Mouse (Mus musculus) Patski (cell line): ENCODE measurements around the gene Ptpn20. TPM values are rescaled to one million over a fixed set of nuclear protein-coding genes. Genes with fewer than 3 reads are reported as not detected.

Source experiments
- ATAC-seq: fragments of 100-300 bp; one replicate; pipeline ENCODE4 v1.8.0; 2021
- CTCF ChIA-PET: fragments of 350-600 bp; sonication (Branson Sonifier 250); formaldehyde crosslinking; loops from one replicate; lab custom pipeline; 2022; ENCODE audit warnings: inconsistent platforms; lab: Charles Lee
- POLR2A ChIA-PET: fragments of 350-600 bp; sonication (Branson Sonifier 250); formaldehyde crosslinking; loops from one replicate; lab custom pipeline; 2022; ENCODE audit warnings: antibody characterized with exemption, inconsistent platforms; lab: Charles Lee
- DNase-seq: peaks from one replicate; pipeline ENCODE4 v3.0.0-alpha.2; 2011; ENCODE audit warnings: low read depth, low spot score
- H3K27me3 ChIP-seq: fragments of 371-371 bp; one replicate; pipeline ENCODE4 v1.5.1; 2021
- CTCF ChIP-seq: fragments of 100-300 bp; IDR thresholded peaks from one replicate; pipeline ENCODE4 v1.5.1; 2021
- in situ Hi-C: fragments of 300-500 bp; cut with MboI; formaldehyde crosslinking; loops from 3 replicates; pipeline ENCODE4 v1.11.1; 2018; ENCODE audit warnings: low pct_unique_long_range_greater_than_20kb, mixed read lengths
- polyA plus RNA-seq: library from polyadenylated mRNA; unstranded; gene quantifications from one replicate; pipeline ENCODE4 v1.2.3, GENCODE M21; 2021

The Ptpn20 gene
- polyA plus RNA-seq, 1 experiment from 2014 or later, result not detected

DNA sequence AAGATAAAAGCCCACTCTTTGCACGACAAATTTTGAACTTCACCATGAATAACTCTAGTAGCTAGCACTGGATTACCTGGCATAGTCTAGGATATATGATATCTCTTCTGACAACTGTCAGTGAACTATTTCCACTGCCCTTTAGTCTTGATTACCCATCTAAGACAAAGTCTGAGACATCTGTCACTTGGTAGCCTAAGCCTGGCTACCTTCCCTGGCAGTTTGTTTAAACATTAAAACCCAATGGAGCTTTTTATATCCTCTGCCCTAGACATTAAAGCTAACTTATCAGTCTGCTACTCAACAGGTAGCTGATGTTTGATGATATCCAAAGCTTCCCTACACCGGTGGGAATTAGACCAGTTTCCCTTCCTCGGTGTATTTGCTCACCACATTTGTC, 36.0 kb downstream of the Ptpn20 start:
- no peak for DNase-seq
- peaks cover 24% of the 10 kb centered on the region for H3K27me3 ChIP-seq
- CTCF ChIA-PET, result no interaction called here
- in situ Hi-C loops, result no loop called here
- ATAC-seq, result no peak
- TF ChIP-seq CTCF, result no peak
- POLR2A ChIA-PET, result no interaction called here

GRCm38 (mm10) chr14:33632790-33633372, 43.9 kb downstream of the Ptpn20 start:
- in situ Hi-C loops, result no loop called here
- peaks cover 10% of the 10 kb centered on the region for H3K27me3 ChIP-seq
- TF ChIP-seq CTCF, result peak; percentile 50
- CTCF ChIA-PET, result no interaction called here
- POLR2A ChIA-PET, result no interaction called here
- ATAC-seq, result no peak
- DNase-seq, result no peak

DNA sequence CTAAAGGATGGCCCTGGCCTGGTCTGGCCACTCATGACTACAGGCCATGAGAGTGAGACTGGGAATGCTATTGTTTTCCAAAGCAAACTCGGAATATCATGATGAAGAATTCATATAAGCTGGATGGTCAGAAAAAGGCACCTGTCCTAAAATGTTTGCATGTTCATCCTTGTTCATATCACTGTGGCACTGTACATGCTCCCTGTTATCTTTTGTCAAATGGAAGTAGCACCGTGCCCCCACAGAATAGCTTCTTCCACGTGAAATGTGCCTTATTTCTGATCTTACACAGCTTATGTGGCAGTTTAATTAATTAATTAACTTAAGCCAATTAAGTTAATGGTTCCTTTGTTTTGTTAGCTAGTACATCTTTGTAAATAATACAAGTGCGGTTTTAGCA, 45.3 kb downstream of the Ptpn20 start:
- ChIA-PET POLR2A (no interaction called here), CTCF (no interaction called here)
- ATAC-seq (no peak), DNase-seq (no peak)
- TF ChIP-seq CTCF, result no peak
- in situ Hi-C loops, result no loop called here
- peaks cover 16% of the 10 kb centered on the region for H3K27me3 ChIP-seq

DNA sequence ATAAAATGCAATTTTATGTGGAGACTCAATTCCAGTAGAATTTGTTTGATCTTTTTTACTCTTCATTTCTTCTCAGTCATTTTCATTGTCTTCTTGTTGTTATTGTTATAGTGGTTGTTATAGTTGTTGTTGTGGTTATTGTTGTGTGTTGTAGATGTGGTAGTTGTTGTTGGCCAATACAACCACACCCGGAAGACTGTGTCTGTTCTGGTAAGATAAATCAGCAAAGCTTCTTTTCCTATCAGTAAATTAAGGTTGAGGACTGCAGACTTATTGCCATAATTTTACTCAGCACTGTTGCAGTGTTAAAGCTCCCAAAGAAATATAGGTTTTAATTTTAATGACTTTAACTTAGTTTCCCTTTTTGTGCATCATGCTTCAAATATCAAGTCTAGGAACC, 45.8 kb downstream of the Ptpn20 start:
- no peak for DNase-seq
- POLR2A ChIA-PET, result no interaction called here
- ATAC-seq, result no peak
- CTCF ChIA-PET, result no interaction called here
- TF ChIP-seq CTCF, result no peak
- H3K27me3 ChIP-seq, result peaks cover 16% of the 10 kb centered on the region
- in situ Hi-C loops, result no loop called here

DNA sequence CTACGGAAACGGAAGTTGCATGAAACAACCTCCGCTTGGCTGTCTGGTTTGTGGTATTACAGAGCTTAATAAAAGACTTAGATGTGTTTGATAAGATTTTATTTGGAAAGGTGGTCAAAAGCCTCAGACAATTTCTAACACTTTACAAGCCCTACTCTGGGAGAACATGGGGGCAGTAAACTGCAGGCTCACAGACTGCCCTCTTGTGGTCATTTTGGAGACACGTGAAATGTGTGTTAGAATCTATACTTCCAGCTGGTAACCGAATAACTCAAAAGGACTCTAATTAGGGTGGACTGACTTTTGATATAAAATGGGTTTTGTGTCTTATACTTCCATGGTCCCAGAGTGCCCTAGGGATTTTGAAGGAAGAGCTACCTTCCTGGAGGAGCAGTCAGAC, 50.4 kb downstream of the Ptpn20 start:
- ChIA-PET POLR2A (no interaction called here), CTCF (no interaction called here)
- DNase-seq (no peak), ATAC-seq (no peak)
- peak; percentile 57 for TF ChIP-seq CTCF
- H3K27me3 ChIP-seq, result peaks cover 20% of the 10 kb centered on the region
- in situ Hi-C loops, result no loop called here

GRCm38 (mm10) chr14:33650721-33651120, 61.7 kb downstream of the Ptpn20 start:
- TF ChIP-seq CTCF, result peak; percentile 44
- ChIA-PET CTCF (no interaction called here), POLR2A (no interaction called here)
- in situ Hi-C loops, result no loop called here
- H3K27me3 ChIP-seq, result no peaks in the 10 kb centered on the region
- DNase-seq (no peak), ATAC-seq (no peak)

GRCm38 (mm10) chr14:33657471-33657901, 68.5 kb downstream of the Ptpn20 start:
- CTCF ChIA-PET, result no interaction called here

DNA sequence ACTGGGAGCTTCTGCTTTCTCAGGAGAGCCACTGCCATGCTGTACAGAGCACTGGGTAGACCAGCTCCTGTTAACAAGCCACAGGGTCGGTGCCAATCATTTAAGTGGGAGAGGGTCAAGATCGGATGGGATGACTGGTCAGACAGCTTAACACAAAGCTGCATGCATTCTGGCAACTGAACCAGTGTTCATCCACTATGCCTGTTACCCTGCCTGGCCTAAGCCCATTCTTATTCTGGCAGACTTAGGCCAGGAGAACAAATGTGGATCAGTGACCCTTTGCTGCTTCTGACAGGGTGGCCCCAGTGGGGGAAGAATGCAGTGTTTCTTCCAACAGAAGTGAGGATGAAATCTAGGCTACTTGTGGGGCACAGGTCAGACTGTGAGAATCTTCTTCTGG, 69.3 kb downstream of the Ptpn20 start:
- ChIA-PET CTCF (no interaction called here), POLR2A (no interaction called here)
- in situ Hi-C loops, result no loop called here
- no peak for DNase-seq
- TF ChIP-seq CTCF, result no peak
- H3K27me3 ChIP-seq, result no peaks in the 10 kb centered on the region
- no peak for ATAC-seq

More at GRCm38 (mm10) chr14:33657471-33657901, 68.5 kb downstream of the Ptpn20 start:
- in situ Hi-C loops, result no loop called here
- POLR2A ChIA-PET, result no interaction called here
- no peak for TF ChIP-seq CTCF
- ATAC-seq, result no peak
- no peaks in the 10 kb centered on the region for H3K27me3 ChIP-seq
- no peak for DNase-seq

- in situ Hi-C loops, result no loop called here
- POLR2A ChIA-PET, result no interaction called here
Measured at GRCm38 (mm10) chr14:33662080-33662479, 73.1 kb downstream of the Ptpn20 start.

DNA sequence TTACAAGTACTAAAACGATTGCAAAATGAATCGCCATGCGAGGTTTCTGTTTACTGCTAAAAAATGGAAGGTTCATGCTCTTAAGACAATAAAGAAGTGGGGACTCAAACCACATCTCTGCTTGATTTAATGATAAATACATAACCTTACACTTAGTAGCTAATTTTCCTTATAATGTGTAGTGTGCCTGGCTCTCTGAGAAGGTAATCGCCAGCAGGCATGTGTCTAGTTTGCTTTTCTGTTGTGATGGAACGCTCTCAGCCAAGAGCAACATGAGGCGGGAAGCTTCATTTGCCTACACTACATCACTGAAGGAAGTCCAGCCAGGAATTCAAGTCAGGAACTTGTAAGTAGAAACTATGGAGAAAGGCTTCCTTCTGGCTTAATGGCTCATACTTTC, 77.3 kb downstream of the Ptpn20 start:
- CTCF ChIA-PET, result no interaction called here
- DNase-seq (no peak), ATAC-seq (no peak)
- in situ Hi-C loops, result no loop called here
- POLR2A ChIA-PET, result no interaction called here
- TF ChIP-seq CTCF, result no peak
- H3K27me3 ChIP-seq, result peaks cover 3% of the 10 kb centered on the region

More at GRCm38 (mm10) chr14:33662080-33662479, 73.1 kb downstream of the Ptpn20 start:
- CTCF ChIA-PET, result no interaction called here
- TF ChIP-seq CTCF, result no peak
- H3K27me3 ChIP-seq, result peaks cover 3% of the 10 kb centered on the region
- no peak for DNase-seq
- ATAC-seq, result no peak

GRCm38 (mm10) chr14:33669891-33670290, 80.9 kb downstream of the Ptpn20 start:
- CTCF ChIA-PET, result no interaction called here
- TF ChIP-seq CTCF, result no peak

More at GRCm38 (mm10) chr14:33669891-33670290, 80.9 kb downstream of the Ptpn20 start:
- ATAC-seq (no peak), DNase-seq (no peak)
- POLR2A ChIA-PET, result no interaction called here
- H3K27me3 ChIP-seq, result peaks cover 7% of the 10 kb centered on the region
- in situ Hi-C loops, result no loop called here
